8 mouse cellular contexts compared by ENCODE assay signal in genomic region chr13:95374701-95375553, GRCm38 (mm10). TPM values are rescaled to one million over a fixed set of nuclear protein-coding genes. Genes with fewer than 3 reads are reported as not detected.
DNase-seq lines count a peak whose midpoint lies in the region; ATAC-seq and TF ChIP-seq lines count a peak whose summit lies in the region.

Gene Aggf1, minus strand, starts transcription at chr13:95375352.

- peak; percentile 96 for ATAC-seq in kidney, embryonic 14.5 days (ENCODE audit: low FRiP score, low TSS enrichment)
- ATAC-seq in limb, embryonic 15.5 days (ENCODE audit: insufficient number of reproducible peaks, low FRiP score, low TSS enrichment, low read depth) = peak; percentile 93

- peaks cover 11% of the 10 kb centered on the region for H3K4me1 ChIP-seq in bone marrow macrophage, adult 2 months (ENCODE audit: control insufficient read depth, insufficient read depth, low read length)
- H3K4me1 ChIP-seq in embryonic fibroblast, embryonic 13.5 days (ENCODE audit: control insufficient read depth, insufficient read depth, low read length) = peaks cover 3% of the 10 kb centered on the region; the same call in 1 of the 2 replicates
- H3K4me1 ChIP-seq in kidney, embryonic 14.5 days (ENCODE audit: control insufficient read depth, insufficient read depth, low read length) = peaks cover 11% of the 10 kb centered on the region
- H3K4me1 ChIP-seq in limb, embryonic 15.5 days = peaks cover 10% of the 10 kb centered on the region

- peak within 1 kb of the TSS; percentile 87 for H3K4me2 ChIP-seq in kidney, embryonic 14.5 days (replicated peaks; ENCODE audit: low read depth, low read length)
- H3K4me2 ChIP-seq in limb, embryonic 15.5 days = peak within 1 kb of the TSS; percentile 79

- DNase-seq in A20 (ENCODE audit: low read depth, low spot score) = peak; percentile 94
- peak; percentile 91 to 94 for DNase-seq in heart, adult 9 months (ENCODE audit: low spot score in 2 of 2)
- peak; percentile 66 to 77 for DNase-seq in monocyte, adult 2 months (ENCODE audit: low read depth in 1 of 2, low spot score in 2 of 2)
- peak; percentile 88 to 89 for DNase-seq in spleen, postnatal 36 days (ENCODE audit: low spot score in 2 of 2)

- peaks cover 12% of the 10 kb centered on the region for H3K36me3 ChIP-seq in kidney, embryonic 14.5 days (ENCODE audit: control insufficient read depth, insufficient read depth, low read length)
- H3K36me3 ChIP-seq in limb, embryonic 15.5 days = peaks cover 12% of the 10 kb centered on the region

- H3K27me3 ChIP-seq in kidney, embryonic 14.5 days (ENCODE audit: control insufficient read depth, insufficient read depth, low read length) = no peaks in the 10 kb centered on the region
- H3K27me3 ChIP-seq in limb, embryonic 15.5 days = no peaks in the 10 kb centered on the region

- no peak for TF ChIP-seq CTCF in bone marrow macrophage, adult 2 months (IDR thresholded peaks at IDR 0.05; ENCODE audit: low read depth, low read length)
- TF ChIP-seq CTCF in embryonic fibroblast, embryonic 13.5 days (IDR thresholded peaks at IDR 0.05; ENCODE audit: borderline replicate concordance, insufficient read depth, low read length) = no peak

- no peak for TF ChIP-seq POLR2A in bone marrow macrophage, adult 2 months (IDR thresholded peaks at IDR 0.05; ENCODE audit: borderline replicate concordance, low read depth, low read length)
- TF ChIP-seq POLR2A in embryonic fibroblast, embryonic 13.5 days (IDR thresholded peaks at IDR 0.05; ENCODE audit: low read depth, low read length) = peak; percentile 79; the same call in 1 of the 2 replicates

- peak within 1 kb of the TSS; percentile 80 for H3K27ac ChIP-seq in bone marrow macrophage, adult 2 months (ENCODE audit: insufficient read depth, low read depth, low read length)
- H3K27ac ChIP-seq in embryonic fibroblast, embryonic 13.5 days (ENCODE audit: insufficient read depth, low read length) = peak within 1 kb of the TSS; percentile 45; the same call in 1 of the 2 replicates
- peak within 1 kb of the TSS; percentile 67; the same call in 1 of the 2 replicates for H3K27ac ChIP-seq in kidney, embryonic 14.5 days (ENCODE audit: low read depth, low read length)
- H3K27ac ChIP-seq in limb, embryonic 15.5 days = peak within 1 kb of the TSS; percentile 84

- H3K9me3 ChIP-seq in kidney, embryonic 14.5 days (ENCODE audit: control insufficient read depth, low read length) = no peaks in the 10 kb centered on the region
- H3K9me3 ChIP-seq in limb, embryonic 15.5 days = no peaks in the 10 kb centered on the region

- 0% methylated on average over 78 of the region's 86 CpGs for WGBS in kidney, embryonic 14.5 days
- under 1% methylated on average over 85 of the region's 86 CpGs for WGBS in limb, embryonic 15.5 days

- peak within 1 kb of the TSS; percentile 95 for H3K9ac ChIP-seq in kidney, embryonic 14.5 days (ENCODE audit: low read depth, low read length)
- peak within 1 kb of the TSS; percentile 95 for H3K9ac ChIP-seq in limb, embryonic 15.5 days

- peak within 1 kb of the TSS; percentile 74 for H3K4me3 ChIP-seq in bone marrow macrophage, adult 2 months (ENCODE audit: insufficient read depth, low read length)
- H3K4me3 ChIP-seq in embryonic fibroblast, embryonic 13.5 days (ENCODE audit: insufficient read depth, low read length) = peak within 1 kb of the TSS; percentile 100
- peak within 1 kb of the TSS; percentile 99 for H3K4me3 ChIP-seq in kidney, embryonic 14.5 days (ENCODE audit: low read length)
- H3K4me3 ChIP-seq in limb, embryonic 15.5 days = peak within 1 kb of the TSS; percentile 99

RNA-seq across cellular contexts. Expression of gene Aggf1, which starts in this region (rescaled TPM):
- polyA plus RNA-seq in bone marrow macrophage, adult 2 months (2012; ENCODE audit: insufficient read depth, insufficient read length, missing spikeins) = 37.5 and 38.1 TPM in 2 replicates
- 24.1 and 24.2 TPM in 2 replicates for polyA plus RNA-seq in embryonic fibroblast, embryonic 13.5 days (2011; ENCODE audit: insufficient read length, low read depth, missing spikeins)
- polyA plus RNA-seq in kidney, embryonic 14.5 days (2014; fragmentation: Nextera tagmentation; extraction: Ambion mirVana) = 33.4 and 40.2 TPM in 2 replicates
- polyA plus RNA-seq in limb, embryonic 15.5 days (2015; fragmentation: Nextera tagmentation; extraction: Ambion mirVana) = 29.7 and 30.8 TPM in 2 replicates

Comparison
In these comparisons a context has a peak if more than half of its experiments do, and no peak if none do; other contexts are left out.
1. Peak in every context shown above with its lines: DNase-seq, ATAC-seq, H3K4me3 ChIP-seq and H3K27ac ChIP-seq.